Mouse (Mus musculus) embryo, embryonic 10.5 days (tissue): ENCODE results near the gene Gprc5d.
A peak's percentile ranks its signal among the peaks of the same experiment; 100 is the strongest.

ENCODE experiments used
- DNase-seq: peaks from one replicate; pipeline ENCODE4 v3.0.0-alpha.2; 2015; ENCODE audit warnings: low spot score

Gprc5d gene

DNA sequence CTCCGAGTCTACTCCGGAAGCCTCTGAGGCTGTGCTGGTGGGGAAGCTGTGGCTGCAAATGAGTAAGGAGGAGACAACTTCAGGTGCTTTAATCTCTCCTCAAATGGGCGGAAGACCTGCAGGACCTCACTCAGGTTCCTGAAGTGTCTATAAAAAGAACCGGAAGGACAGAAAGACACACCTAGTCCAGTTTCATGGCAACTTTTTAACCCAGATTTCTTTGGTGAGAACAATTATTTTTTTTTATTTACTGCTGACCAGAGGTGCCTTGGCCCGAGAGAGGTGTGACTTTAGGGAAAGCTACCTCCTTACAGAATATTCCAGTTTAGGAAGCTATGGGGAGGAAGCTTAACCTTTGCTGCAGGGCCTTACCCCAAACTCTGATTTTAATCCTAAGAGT, at the start of gene Gprc5d:
Gene Gprc5d (minus strand): TSS at position 101 of the 400 bp plus-strand sequence.
- DNase-seq, result no peak

DNA sequence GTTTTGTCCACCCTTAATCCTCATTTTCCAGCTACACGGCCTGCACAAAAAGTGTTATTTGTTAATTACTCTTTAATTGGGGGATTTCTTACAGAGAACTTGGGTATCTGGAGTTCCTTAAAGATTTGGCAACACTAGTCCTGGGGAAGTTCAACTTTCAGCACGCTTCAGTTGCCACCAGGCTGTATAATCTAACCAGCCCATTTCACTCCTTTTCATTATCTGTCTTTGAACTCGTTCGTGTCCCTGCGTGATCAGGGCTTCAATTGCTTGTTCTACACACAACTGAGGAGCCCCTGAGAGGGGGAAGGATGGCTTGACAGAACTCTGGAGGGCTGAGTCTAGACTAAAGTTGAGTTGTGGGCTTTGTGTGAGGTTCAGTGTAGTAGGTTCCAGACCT, 48.6 kb upstream of the Gprc5d start:
- DNase-seq, result no peak

DNA sequence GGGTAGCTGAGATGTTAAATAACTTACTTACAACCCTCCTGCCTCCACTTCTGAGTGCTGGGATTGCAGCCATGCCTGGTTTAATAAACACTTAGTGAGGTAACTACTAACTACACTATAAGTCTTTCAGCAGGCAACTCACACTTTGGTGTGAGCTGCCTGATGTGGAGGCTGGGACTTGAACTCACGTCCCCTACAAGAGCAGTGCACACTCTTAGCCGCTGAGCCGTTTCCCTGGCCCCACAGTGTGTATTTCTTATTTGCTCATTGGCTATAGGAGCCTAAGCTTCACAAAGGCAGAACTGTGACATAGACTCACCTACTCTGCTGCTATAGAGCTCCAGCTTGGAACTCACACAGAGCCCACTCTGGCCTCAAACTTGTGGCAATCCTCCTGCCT, 48.2 kb upstream of the Gprc5d start:
- no peak for DNase-seq

DNA sequence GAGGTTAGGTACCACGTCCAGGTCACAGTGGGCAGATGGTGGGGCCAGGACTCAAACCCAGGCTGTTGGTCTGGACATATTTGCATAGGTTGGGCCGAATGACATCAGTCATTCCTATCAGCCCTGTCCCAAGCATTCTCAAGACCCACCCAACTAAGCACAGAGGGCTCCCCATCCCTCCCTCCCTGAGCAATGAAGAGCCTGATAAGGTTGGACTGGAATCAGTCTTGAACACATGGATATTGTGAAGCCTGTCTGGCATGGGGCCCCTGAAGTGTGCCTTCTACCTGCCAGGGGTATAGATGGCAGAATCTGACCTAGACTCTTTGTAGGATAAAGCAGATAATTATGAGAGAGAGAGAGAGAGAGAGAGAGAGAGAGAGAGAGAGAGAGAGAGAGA, 47.6 kb upstream of the Gprc5d start:
- no peak for DNase-seq

DNA sequence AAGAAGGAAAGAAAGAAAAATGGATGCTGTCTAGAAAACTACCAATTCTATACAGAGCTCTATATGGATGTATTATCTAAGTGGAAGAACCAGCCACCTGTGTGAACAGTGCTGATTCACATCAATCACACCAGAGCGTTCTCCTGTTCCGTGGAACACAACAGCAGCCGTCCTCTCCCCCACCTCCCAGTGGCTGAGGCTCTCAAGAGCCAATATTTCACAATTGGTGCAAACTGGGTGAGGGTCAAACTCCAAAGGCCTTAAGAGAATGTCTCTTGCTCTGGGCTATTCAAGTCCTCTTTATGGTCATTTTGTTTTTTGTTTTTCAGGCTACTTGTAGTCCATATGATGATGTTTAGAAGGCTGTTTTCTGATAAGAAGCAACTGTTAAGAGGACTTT, 47.1 kb upstream of the Gprc5d start:
- DNase-seq, result no peak

DNA sequence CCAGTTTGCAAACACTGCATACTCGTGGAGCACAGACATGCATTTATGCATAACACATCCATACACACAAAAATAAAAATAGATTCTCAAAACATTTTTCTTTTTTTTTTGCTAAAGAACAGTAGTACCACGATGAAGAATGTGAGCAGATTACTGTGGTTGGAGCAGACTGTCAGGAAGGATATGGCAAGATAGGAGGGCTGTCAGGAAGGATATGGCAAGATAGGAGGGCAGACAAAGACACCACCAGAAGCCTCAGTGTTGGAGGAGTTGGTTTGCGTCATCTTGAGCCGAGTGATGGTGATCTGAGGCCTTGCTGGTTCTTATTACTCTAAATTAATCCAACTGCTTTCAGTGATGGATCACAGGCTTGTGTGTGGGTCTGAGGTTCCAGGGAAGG, 44.8 kb upstream of the Gprc5d start:
- DNase-seq, result no peak

DNA sequence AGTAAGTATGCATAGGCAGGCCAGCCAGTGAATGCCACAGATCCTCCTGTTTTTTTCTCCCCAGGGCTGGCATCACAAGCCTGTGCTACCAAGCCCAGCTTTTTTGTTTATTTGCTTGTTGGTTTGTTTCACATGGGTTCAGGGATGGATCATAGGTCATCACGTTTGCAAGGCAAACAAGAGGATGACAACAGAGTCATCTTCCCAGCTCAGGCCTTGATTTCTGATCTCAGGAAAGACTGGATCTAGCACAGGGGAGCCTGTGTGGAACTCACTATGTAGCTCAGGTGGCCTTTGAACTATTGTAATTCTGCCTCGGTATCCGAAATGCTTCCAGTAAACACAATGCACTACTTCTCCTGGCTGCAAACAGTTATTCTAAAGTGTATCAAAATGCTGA, 44.2 kb upstream of the Gprc5d start:
- no peak for DNase-seq

DNA sequence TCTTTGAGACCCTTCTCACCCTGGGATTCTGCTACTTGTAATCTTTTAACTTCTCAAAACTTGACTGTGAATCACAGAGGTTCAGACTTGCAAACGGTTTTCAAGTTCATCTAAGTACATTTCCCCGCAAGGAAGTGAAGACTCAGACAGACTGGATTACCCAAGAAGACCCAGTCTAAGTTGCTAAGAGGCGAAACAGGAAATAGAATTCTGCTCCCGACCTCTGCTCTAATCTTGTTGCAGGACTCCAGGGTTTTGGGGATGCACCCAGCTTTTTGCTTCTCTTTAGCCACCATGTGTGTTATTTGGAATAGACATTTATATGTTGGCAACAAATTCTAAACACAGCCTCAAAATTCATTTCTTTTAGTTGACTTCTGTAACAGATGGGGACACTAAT, 43.3 kb upstream of the Gprc5d start:
- no peak for DNase-seq

DNA sequence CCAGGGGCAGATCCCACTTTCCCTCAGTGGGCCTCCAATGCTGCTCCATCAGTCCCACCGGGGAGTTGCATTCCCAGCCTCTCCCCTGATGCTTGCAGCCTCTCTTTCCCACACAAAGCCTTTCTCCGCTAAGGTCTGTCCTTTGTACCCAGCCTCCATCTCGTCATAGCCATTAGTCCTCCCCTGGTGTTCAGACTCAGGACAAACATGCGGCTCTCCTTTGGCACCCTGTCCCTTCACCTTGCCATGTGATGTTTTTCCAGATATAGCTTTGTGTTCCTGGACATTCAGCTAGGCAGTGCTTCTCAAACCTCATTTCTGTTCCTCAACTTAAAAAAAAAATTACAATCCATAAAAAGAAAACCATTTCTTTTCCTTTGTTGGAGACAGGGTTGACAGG, 40.4 kb upstream of the Gprc5d start:
- no peak for DNase-seq

DNA sequence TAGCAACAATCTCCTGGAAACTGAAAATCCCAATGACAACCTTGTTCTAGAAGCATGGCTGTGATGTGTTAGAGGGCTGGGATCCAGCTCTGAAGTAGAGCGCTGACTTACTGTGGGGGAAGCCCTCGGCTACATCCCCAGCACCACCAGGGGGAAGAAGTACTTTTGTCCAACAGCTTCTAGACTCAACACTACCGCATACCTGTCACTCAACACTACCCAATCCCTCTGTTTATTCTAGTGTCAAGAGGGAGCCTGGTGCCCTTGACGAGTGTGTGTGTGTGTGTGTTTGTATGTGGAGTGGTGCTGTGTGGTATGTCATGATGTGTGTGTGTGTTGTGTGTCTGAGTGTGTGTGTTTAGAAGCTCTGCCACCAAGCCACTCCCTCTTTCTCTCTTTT, 39.4 kb upstream of the Gprc5d start:
- DNase-seq, result no peak

DNA sequence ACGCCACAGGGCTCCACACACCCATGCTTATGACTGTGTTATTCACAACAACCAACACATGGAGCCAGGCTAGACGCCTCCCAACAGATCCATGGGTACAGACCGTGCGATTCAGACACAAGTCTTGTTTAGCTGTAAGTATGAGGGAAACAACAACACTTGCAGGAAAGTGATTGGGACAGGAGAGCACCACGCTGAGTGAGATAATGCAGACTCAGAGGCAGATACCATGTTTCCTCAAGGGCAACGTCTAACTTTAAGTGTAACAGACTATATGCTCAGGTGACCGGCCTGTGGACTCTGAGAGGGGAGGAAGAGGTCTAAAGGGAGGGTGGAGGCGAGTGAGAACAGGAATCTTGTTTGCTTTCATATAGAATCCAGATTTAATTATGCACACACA, 38.5 kb upstream of the Gprc5d start:
- DNase-seq, result no peak

DNA sequence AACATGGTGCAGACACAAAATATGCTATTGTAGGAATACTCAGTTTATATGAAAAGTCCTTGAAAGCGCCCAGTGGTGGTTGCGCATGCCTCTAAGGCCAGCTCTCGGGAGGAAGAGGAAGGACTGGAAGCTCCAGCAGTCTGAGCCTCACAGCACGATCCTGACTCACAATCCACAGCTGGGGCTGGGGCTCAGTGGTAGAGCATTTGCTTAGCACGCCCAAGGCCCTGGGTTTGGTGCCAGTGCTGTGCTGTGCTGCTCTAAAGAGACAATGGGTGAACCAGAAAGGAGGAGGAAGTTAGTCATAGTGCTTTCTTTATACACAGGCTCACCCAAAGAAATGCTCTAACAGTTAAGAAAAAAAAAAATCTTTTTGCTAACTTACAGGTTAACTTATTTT, 35.6 kb upstream of the Gprc5d start:
- no peak for DNase-seq

DNA sequence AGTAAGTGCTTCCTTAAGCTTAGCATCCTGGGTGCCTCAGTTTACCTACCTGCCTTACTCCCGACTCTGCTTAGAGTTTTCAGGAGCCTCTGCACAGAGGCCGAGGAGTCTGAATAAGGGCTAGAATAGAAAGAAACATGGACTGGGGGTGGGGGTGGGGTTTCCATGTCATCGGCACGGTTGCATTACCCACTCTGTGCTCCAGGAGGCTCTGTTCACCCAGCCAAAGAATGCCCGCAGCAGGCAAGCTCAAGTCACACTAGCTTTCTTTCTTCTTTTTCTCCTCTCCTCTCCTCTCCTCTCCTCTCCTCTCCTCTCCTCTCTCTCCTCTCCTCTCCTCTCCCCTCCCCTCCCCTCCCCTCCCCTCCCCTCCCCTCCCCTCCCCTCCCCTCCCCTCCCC, 32.2 kb upstream of the Gprc5d start:
- DNase-seq, result peak; percentile 68

DNA sequence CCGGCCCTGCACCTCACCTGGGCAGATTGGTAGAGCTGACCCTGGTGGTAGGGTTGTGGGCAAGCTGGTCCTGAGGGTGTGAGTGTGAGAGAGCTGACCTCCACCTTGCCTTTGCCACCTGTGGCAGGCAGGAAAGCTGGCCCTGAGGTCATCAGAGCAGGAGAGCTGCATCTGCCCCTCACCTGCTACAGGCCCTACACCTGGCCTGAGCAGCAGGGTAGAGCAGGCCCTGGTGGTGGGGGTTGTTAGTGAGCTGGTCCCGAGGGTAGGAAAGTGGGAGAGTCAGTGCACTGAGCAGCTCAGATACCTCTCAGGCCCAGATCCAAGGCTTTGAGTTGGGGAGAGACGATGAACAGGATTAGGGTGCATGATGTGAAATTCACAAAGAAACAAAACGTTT, 31.6 kb upstream of the Gprc5d start:
- no peak for DNase-seq

DNA sequence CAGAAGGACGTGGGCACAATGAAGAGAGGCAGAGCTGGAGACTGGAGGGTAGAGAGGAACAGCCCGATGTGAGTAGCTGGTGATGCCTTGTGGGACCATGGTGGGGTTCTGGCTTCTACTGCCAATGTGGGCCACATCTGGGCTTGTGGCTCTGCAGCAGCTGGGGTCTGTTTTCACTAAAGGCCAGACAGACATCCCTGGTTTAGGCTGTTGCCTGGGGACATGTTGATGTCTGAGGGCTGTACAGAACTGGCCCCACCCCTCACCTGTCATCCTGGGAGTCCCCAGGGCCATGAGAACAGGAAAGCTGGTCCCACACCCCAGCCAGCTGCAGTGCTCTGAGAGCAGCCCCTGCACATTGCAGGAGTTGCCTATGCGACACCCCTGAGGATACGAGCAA, 31.1 kb upstream of the Gprc5d start:
- DNase-seq, result no peak

DNA sequence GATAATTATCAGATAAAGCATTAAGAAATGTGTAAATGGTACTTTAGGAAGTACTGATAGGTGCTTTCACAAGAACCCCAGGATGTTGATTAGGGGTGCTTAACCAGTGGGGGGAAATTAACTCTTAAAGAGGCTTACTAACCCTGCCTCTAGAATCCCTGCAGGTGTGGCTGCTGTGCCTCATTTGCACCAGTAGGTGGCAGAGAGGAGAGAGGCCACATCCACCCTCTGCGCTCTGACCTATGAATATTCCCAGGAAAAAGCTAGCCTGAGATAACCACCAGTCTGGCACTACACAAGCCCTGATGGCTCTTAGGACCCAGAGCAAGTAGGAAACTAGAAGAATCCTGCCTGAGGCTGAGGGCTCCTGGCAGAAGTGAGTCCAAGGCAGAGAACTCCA, 30.4 kb upstream of the Gprc5d start:
- peak; percentile 59 for DNase-seq

DNA sequence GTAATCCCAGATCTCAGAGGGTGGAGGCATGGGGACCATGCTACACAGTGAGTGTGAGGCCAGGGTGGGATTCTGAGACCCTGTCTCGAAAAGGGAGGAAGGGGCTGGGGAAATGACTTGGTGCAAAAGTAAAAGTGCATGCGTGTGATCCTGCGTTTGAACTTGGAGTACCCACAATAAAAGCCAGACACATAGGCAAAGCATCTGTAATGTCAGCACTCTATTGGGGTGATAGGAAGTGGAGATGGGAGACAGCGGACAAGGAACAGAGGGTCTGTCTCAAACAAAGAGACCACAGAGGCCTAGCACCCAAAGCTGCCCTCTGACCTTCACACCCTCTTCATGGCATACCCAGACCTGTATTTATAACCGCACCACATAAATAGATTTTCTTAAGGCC, 27.9 kb upstream of the Gprc5d start:
- DNase-seq, result no peak

DNA sequence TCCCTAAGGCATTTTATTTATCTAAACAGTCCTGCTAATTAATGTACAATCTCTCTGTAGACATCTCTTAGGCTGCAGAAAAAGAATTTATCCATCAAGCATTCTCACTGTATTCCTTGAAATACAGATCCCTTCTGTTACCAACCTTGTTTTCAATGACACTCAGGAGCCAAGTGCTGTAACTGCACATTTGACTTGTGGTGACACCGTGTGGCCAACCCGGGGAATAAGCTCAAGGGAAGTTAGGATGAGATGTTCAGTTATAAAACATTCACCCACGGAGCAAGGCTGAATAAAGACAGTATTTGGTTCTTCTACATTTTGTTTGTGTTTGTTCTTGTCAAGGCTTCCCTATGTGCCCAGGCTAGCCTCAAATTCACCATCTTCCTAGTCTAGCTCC, 26.4 kb upstream of the Gprc5d start:
- DNase-seq, result peak; percentile 71

DNA sequence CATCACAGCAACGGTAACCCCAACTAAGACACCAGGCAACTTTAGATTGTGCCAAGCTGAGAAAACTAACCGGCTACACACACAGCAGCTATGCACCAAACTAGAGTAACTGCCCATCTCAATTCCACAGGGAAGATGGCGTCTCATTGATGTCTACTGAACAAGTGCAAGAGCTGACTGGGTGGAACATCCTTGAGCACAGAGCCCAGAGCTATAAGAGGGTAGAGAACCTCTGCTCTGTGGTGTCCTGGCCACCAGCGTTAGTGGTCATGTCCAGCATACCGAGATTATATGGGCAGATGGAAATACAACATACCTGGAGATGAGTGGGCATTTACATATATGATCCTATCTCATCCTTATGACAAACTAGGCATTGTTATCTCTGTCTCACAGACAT, 25.1 kb upstream of the Gprc5d start:
- no peak for DNase-seq

DNA sequence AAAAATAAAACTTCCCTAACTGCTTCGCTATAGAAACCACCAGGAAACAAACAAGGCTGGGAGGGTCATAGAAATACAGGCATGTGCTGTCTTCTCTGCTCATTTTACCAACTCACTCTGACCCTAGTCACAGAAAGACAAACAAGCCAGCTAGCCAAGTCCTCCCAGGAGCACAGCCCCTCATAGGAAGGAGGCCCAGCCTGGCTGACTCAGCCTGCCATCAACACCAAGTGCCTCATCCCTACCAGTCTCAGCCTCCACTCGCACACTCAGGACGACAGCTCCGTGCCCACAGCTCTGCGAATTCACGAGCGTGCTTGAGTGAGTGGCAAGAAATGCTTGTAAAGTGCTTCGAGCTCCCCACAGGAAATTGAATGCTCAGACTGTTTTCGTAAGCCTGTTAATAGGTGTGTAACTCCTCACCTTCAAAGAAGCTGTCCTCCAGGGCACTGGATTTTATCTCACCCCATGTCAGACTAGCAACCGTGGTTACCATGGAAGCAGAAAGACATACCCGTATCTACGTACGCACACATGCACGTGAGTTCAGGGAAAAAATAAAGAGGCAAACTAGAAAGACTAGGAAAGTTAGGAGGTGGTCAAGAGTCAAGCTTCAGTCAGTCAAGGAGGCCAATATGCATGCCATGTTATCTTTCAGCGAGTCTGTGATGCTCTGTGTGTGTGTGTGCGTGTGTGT, 23.5 kb upstream of the Gprc5d start:
- no peak for DNase-seq

DNA sequence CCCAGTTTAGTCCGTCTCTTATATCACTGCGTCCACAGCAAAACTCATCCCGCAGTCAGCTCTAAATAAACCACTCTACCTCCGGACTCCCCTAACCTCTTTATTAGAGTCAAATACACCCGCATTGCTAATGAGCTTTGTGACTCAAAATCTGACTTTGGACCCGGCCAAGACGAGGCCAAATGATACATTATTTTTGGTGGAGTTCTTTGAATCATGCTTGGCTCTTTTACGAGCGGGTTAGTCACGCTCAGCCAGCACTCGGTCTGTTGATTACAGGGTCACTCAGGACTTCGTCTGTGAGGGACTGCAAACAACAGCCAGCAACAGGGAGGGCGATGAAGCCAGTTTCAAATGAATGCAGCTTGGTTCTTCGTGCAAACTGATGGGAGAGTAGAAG, 20.7 kb upstream of the Gprc5d start:
- no peak for DNase-seq

DNA sequence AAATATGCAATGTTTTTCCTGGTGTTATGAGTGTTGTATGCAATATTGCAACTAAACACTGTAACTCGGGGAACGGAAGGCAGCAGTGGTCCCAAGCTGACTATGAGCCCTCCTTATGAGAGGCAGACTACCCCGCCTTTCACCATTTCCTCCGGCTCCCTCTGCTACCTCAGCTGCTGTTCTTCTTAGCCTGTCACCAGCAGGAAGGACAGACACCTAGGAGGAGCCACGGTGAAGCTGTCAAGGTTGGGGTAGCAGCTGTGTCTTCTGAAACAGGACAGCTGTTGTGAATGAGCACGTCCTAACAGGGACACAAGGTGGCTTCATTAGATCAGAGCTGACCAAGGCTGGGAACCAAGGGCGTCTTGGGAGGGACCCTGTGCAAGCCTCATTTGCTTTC, 20.1 kb upstream of the Gprc5d start:
- DNase-seq, result no peak

DNA sequence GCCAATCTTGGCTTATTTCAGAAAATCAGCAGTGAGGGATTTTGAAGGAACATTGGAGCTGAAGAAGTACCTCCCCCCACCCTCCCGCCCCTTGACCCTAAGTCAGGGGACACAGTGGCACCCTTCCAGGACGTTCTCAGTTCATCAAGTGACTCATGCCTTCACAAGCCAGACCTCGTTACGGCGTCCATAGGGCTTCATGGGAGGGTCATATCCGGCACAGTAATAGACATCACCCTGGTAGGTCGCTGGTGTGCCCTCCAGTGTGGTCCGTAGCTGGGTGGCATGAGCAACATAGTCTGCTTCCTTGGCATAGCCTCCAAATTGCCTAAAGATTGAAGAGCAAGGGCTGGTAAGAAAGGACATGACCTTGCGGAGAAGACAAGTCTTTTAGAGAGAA, 19.7 kb upstream of the Gprc5d start:
- DNase-seq, result no peak

DNA sequence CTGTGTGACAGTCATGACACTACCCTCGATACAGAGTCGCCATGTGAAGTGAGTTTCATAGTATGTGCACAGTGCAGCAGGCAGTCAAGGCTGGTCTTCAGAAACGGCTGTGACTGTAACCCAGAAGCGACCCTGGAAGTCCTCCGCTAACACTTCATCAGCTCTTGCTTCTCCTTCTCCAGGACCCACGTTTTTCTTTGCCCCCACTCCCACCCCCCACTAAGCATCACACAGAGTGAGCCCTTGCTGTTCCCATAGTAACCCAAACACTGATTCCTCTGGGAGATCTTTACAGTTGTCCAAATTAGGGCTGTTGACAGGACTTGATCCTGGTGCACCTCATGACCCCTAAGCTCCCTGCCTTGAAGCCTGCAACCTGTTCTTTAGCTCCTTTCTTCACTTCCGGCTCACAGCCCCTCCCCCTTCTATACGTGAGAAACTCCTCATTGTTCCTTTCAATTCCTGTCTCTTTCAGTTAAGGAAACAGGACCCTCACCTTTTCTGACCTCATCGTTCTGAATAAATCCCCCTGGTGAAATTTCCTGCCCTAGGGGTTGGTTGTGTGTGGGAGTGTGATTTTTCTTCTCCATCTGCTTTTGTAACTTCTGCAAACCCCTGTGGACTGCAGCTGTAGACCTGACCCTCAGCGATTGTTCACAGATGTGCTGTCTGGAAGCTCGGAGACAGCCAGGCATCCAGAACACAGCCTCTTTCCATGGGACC, 18.5 kb upstream of the Gprc5d start:
- peak; percentile 72 for DNase-seq
